Mouse (Mus musculus): ENCODE data around the gene Mei4. TPM values are rescaled to one million over a fixed set of nuclear protein-coding genes. Genes with fewer than 3 reads are reported as not detected.

Mei4 gene
- total and polyA plus RNA-seq, 2 experiments from 2014 or later = 1.5 to 2.3 TPM

- Histone ChIP-seq H3K4me2 (ENCODE audit: low read depth) (no peak overlapping the region), H3K27ac (ENCODE audit: low read depth, low read length) (no peak overlapping the region), H3K27me3 (ENCODE audit: insufficient read depth, low read length) (no peaks in the 10 kb centered on the region), H3K9ac (no peak overlapping the region), H3K4me1 (ENCODE audit: insufficient read depth) (no peaks in the 10 kb centered on the region), H3K4me3 (ENCODE audit: low read depth, low read length) (no peak overlapping the region), H3K9me3 (ENCODE audit: low read length) (no peaks in the 10 kb centered on the region), H3K36me3 (ENCODE audit: insufficient read depth) (no peaks in the 10 kb centered on the region)
- 93% methylated on average over 3 of the region's 3 CpGs for WGBS
- ATAC-seq (no peak), DNase-seq (no peak)
- TF ChIP-seq CTCF (IDR thresholded peaks at IDR 0.05; ENCODE audit: low read depth) = no peak
These were observed 119.0 kb downstream of the Mei4 start for GRCm38 (mm10) chr9:81982461-81982860.

GRCm38 (mm10) chr9:82012991-82013390 is 149.5 kb downstream of the Mei4 start:
- no peaks in the 10 kb centered on the region for H3K9me3 ChIP-seq (ENCODE audit: low read length)
- 79% methylated on average over 3 of the region's 3 CpGs for WGBS
- no peaks in the 10 kb centered on the region for H3K36me3 ChIP-seq (ENCODE audit: insufficient read depth)
- ATAC-seq = no peak
- no peaks in the 10 kb centered on the region for H3K4me1 ChIP-seq (ENCODE audit: insufficient read depth)
- TF ChIP-seq CTCF (IDR thresholded peaks at IDR 0.05; ENCODE audit: low read depth) = no peak
- H3K4me2 ChIP-seq (ENCODE audit: low read depth) = no peak overlapping the region
- DNase-seq = no peak
- no peak overlapping the region for H3K27ac ChIP-seq (ENCODE audit: low read depth, low read length)
- no peak overlapping the region for H3K9ac ChIP-seq
- H3K4me3 ChIP-seq (ENCODE audit: low read depth, low read length) = no peak overlapping the region
- H3K27me3 ChIP-seq (ENCODE audit: insufficient read depth, low read length) = no peaks in the 10 kb centered on the region

- DNase-seq (no peak), ATAC-seq (no peak)
- no peak overlapping the region for H3K4me3 ChIP-seq (ENCODE audit: low read depth, low read length)
- no peaks in the 10 kb centered on the region for H3K9me3 ChIP-seq (ENCODE audit: low read length)
- H3K9ac ChIP-seq = no peak overlapping the region
- WGBS = 85% methylated on average over 1 of the region's 1 CpGs
- H3K27ac ChIP-seq (ENCODE audit: low read depth, low read length) = no peak overlapping the region
- H3K4me2 ChIP-seq (ENCODE audit: low read depth) = no peak overlapping the region
- TF ChIP-seq CTCF (IDR thresholded peaks at IDR 0.05; ENCODE audit: low read depth) = no peak
- no peaks in the 10 kb centered on the region for H3K27me3 ChIP-seq (ENCODE audit: insufficient read depth, low read length)
- no peaks in the 10 kb centered on the region for H3K36me3 ChIP-seq (ENCODE audit: insufficient read depth)
- no peaks in the 10 kb centered on the region for H3K4me1 ChIP-seq (ENCODE audit: insufficient read depth)
These were observed 179.1 kb downstream of the Mei4 start for GRCm38 (mm10) chr9:82042515-82043056.

- H3K4me2 ChIP-seq (ENCODE audit: low read depth) = no peak overlapping the region
- no peak overlapping the region for H3K9ac ChIP-seq
- no peak overlapping the region for H3K4me3 ChIP-seq (ENCODE audit: low read depth, low read length)
- no peaks in the 10 kb centered on the region for H3K9me3 ChIP-seq (ENCODE audit: low read length)
- no peak overlapping the region for H3K27ac ChIP-seq (ENCODE audit: low read depth, low read length)
- DNase-seq = peak; percentile 59
- TF ChIP-seq CTCF (IDR thresholded peaks at IDR 0.05; ENCODE audit: low read depth) = no peak
- no peaks in the 10 kb centered on the region for H3K4me1 ChIP-seq (ENCODE audit: insufficient read depth)
- no peaks in the 10 kb centered on the region for H3K36me3 ChIP-seq (ENCODE audit: insufficient read depth)
- peak; percentile 71 for ATAC-seq
- WGBS = 42% methylated on average over 2 of the region's 2 CpGs
- no peaks in the 10 kb centered on the region for H3K27me3 ChIP-seq (ENCODE audit: insufficient read depth, low read length)
These were observed 181.0 kb downstream of the Mei4 start for GRCm38 (mm10) chr9:82044517-82044916.

GRCm38 (mm10) chr9:82073832-82074231 is 210.4 kb downstream of the Mei4 start:
- no peak for ATAC-seq
- no peak for TF ChIP-seq CTCF (IDR thresholded peaks at IDR 0.05; ENCODE audit: low read depth)
- Histone ChIP-seq H3K4me2 (ENCODE audit: low read depth) (no peak overlapping the region), H3K4me1 (ENCODE audit: insufficient read depth) (no peaks in the 10 kb centered on the region), H3K9ac (no peak overlapping the region), H3K4me3 (ENCODE audit: low read depth, low read length) (no peak overlapping the region), H3K9me3 (ENCODE audit: low read length) (no peaks in the 10 kb centered on the region), H3K27ac (ENCODE audit: low read depth, low read length) (no peak overlapping the region), H3K36me3 (ENCODE audit: insufficient read depth) (no peaks in the 10 kb centered on the region), H3K27me3 (ENCODE audit: insufficient read depth, low read length) (no peaks in the 10 kb centered on the region)
- no peak for DNase-seq
- WGBS = 67% methylated on average over 1 of the region's 1 CpGs

- ATAC-seq (no peak), DNase-seq (no peak)
- Histone ChIP-seq H3K4me2 (ENCODE audit: low read depth) (no peak overlapping the region), H3K4me3 (ENCODE audit: low read depth, low read length) (no peak overlapping the region), H3K27ac (ENCODE audit: low read depth, low read length) (no peak overlapping the region), H3K9me3 (ENCODE audit: low read length) (no peaks in the 10 kb centered on the region), H3K36me3 (ENCODE audit: insufficient read depth) (no peaks in the 10 kb centered on the region), H3K4me1 (ENCODE audit: insufficient read depth) (no peaks in the 10 kb centered on the region), H3K27me3 (ENCODE audit: insufficient read depth, low read length) (no peaks in the 10 kb centered on the region), H3K9ac (no peak overlapping the region)
- TF ChIP-seq CTCF (IDR thresholded peaks at IDR 0.05; ENCODE audit: low read depth) = no peak
- 97% methylated on average over 2 of the region's 2 CpGs for WGBS
These were observed 211.8 kb downstream of the Mei4 start for GRCm38 (mm10) chr9:82075270-82075669.

GRCm38 (mm10) chr9:82096409-82096808 is 232.9 kb downstream of the Mei4 start:
- ATAC-seq = no peak
- 68% methylated on average over 3 of the region's 3 CpGs for WGBS

More at GRCm38 (mm10) chr9:82096409-82096808, 232.9 kb downstream of the Mei4 start:
- no peak overlapping the region for H3K27ac ChIP-seq (ENCODE audit: low read depth, low read length)
- no peaks in the 10 kb centered on the region for H3K36me3 ChIP-seq (ENCODE audit: insufficient read depth)
- TF ChIP-seq CTCF (IDR thresholded peaks at IDR 0.05; ENCODE audit: low read depth) = no peak
- H3K9me3 ChIP-seq (ENCODE audit: low read length) = no peaks in the 10 kb centered on the region
- H3K27me3 ChIP-seq (ENCODE audit: insufficient read depth, low read length) = no peaks in the 10 kb centered on the region
- no peak for DNase-seq
- no peak overlapping the region for H3K4me3 ChIP-seq (ENCODE audit: low read depth, low read length)
- no peak overlapping the region for H3K4me2 ChIP-seq (ENCODE audit: low read depth)
- no peaks in the 10 kb centered on the region for H3K4me1 ChIP-seq (ENCODE audit: insufficient read depth)
- no peak overlapping the region for H3K9ac ChIP-seq
